Mouse (Mus musculus) liver, embryonic 15.5 days (tissue): ENCODE results near the gene Rem2. TPM values are rescaled to one million over a fixed set of nuclear protein-coding genes. Genes with fewer than 3 reads are reported as not detected.
A peak's percentile ranks its signal among the peaks of the same experiment; 100 is the strongest.

Source experiments
- ATAC-seq: fragments of 200-750 bp; cut with Nextera tagmentation; 2 replicates; pipeline ENCODE4 v1.8.0; 2017; ENCODE audit warnings: moderate number of reproducible peaks, mild to moderate bottlenecking, moderate library complexity; ENCODE audit not compliant: insufficient read depth
- H3K27ac ChIP-seq: fragments of 300-500 bp; sonication (generic); replicated peaks from 2 replicates; pipeline ENCODE4 v1.5.1; 2015; ENCODE audit warnings: mild to moderate bottlenecking, inconsistent platforms
- H3K27me3 ChIP-seq: fragments of 300-500 bp; sonication (generic); 2 replicates; pipeline ENCODE4 v1.6.1; 2015; ENCODE audit warnings: mild to moderate bottlenecking, inconsistent platforms
- H3K36me3 ChIP-seq: fragments of 300-500 bp; sonication (generic); replicated peaks from 2 replicates; pipeline ENCODE4 v1.6.1; 2015; ENCODE audit warnings: moderate library complexity, mild to moderate bottlenecking, inconsistent platforms
- H3K4me1 ChIP-seq: fragments of 300-500 bp; sonication (generic); replicated peaks from 2 replicates; pipeline ENCODE4 v1.6.1; 2015; ENCODE audit warnings: inconsistent platforms
- H3K4me2 ChIP-seq: fragments of 300-500 bp; sonication (generic); 2 replicates; pipeline ENCODE4 v1.6.1; 2015; ENCODE audit warnings: moderate library complexity, mild to moderate bottlenecking, inconsistent platforms
- H3K4me3 ChIP-seq: fragments of 300-500 bp; sonication (generic); replicated peaks from 2 replicates; pipeline ENCODE4 v1.5.1; 2015; ENCODE audit warnings: mild to moderate bottlenecking, inconsistent platforms
- H3K9ac ChIP-seq: fragments of 300-500 bp; sonication (generic); 2 replicates; pipeline ENCODE4 v1.6.1; 2015; ENCODE audit warnings: moderate library complexity, mild to moderate bottlenecking, inconsistent platforms
- H3K9me3 ChIP-seq: fragments of 300-500 bp; sonication (generic); replicated peaks from 2 replicates; pipeline ENCODE4 v1.6.1; 2016; ENCODE audit warnings: inconsistent platforms
- WGBS: fragments of 180-500 bp; shearing (Covaris S2); methylation state at CpG from one replicate; pipeline ENCODE4 v1.1.7; 2015; ENCODE audit warnings: mixed read lengths; ENCODE audit not compliant: insufficient replicate concordance; 5-methylcytosine and 5-hydroxymethylcytosine counted together
- polyA plus RNA-seq: library from polyadenylated mRNA; unstranded; fragments of >200 nt; fragmentation: Nextera tagmentation; extraction: Ambion mirVana; gene quantifications from 2 replicates; pipeline ENCODE4 v1.2.1, GENCODE M21; 2015

Gene Rem2
- polyA plus RNA-seq, 1 experiment from 2014 or later: 0.23 TPM

- ATAC-seq: peak; percentile 28; the same call in 1 of the 2 replicates
- WGBS: 2% methylated on average over 3 of the region's 3 CpGs
- H3K27ac ChIP-seq: no peak overlapping the region
Measured at GRCm38 (mm10) chr14:54494234-54494633, 18.3 kb downstream of the Rem2 start.

GRCm38 (mm10) chr14:54496706-54497105, 20.8 kb downstream of the Rem2 start:
- H3K4me3 ChIP-seq: no peak overlapping the region
- no peaks in the 10 kb centered on the region for H3K9me3 ChIP-seq
- WGBS: 75% methylated on average over 14 of the region's 14 CpGs
- no peaks in the 10 kb centered on the region for H3K27me3 ChIP-seq
- no peak overlapping the region for H3K27ac ChIP-seq
- H3K9ac ChIP-seq: no peak overlapping the region
- no peak for ATAC-seq
- no peaks in the 10 kb centered on the region for H3K36me3 ChIP-seq
- H3K4me2 ChIP-seq: no peak overlapping the region
- 0 out of 2 replicates have a peak, but pooled peaks cover 6% of the 10 kb centered on the region for H3K4me1 ChIP-seq

More at GRCm38 (mm10) chr14:54494234-54494633, 18.3 kb downstream of the Rem2 start:
- H3K36me3 ChIP-seq: no peaks in the 10 kb centered on the region
- H3K9me3 ChIP-seq: no peaks in the 10 kb centered on the region
- no peaks in the 10 kb centered on the region for H3K27me3 ChIP-seq
- no peak overlapping the region for H3K4me3 ChIP-seq
- H3K9ac ChIP-seq: no peak overlapping the region
- no peak overlapping the region for H3K4me2 ChIP-seq
- 0 out of 2 replicates have a peak, but pooled peaks cover 6% of the 10 kb centered on the region for H3K4me1 ChIP-seq

GRCm38 (mm10) chr14:54499330-54499729, 23.4 kb downstream of the Rem2 start:
- H3K4me3 ChIP-seq: no peak overlapping the region
- no peak overlapping the region for H3K27ac ChIP-seq
- no peaks in the 10 kb centered on the region for H3K9me3 ChIP-seq
- no peaks in the 10 kb centered on the region for H3K36me3 ChIP-seq
- ATAC-seq: no peak
- H3K4me2 ChIP-seq: no peak overlapping the region
- H3K4me1 ChIP-seq: no peaks in the 10 kb centered on the region
- no peak overlapping the region for H3K9ac ChIP-seq
- 55% methylated on average over 2 of the region's 2 CpGs for WGBS
- no peaks in the 10 kb centered on the region for H3K27me3 ChIP-seq

- no peak overlapping the region for H3K4me3 ChIP-seq
- H3K27me3 ChIP-seq: no peaks in the 10 kb centered on the region
- no peak overlapping the region for H3K4me2 ChIP-seq
- no peaks in the 10 kb centered on the region for H3K36me3 ChIP-seq
- no peaks in the 10 kb centered on the region for H3K4me1 ChIP-seq
- ATAC-seq: no peak
- no peak overlapping the region for H3K27ac ChIP-seq
- no peaks in the 10 kb centered on the region for H3K9me3 ChIP-seq
- H3K9ac ChIP-seq: no peak overlapping the region
- 30% methylated on average over 2 of the region's 2 CpGs for WGBS
Measured at GRCm38 (mm10) chr14:54501365-54501764, 25.5 kb downstream of the Rem2 start.

- WGBS: 29% methylated on average over 2 of the region's 2 CpGs
- Histone ChIP-seq H3K27me3 (no peaks in the 10 kb centered on the region), H3K27ac (no peak overlapping the region), H3K9me3 (no peaks in the 10 kb centered on the region), H3K4me1 (no peaks in the 10 kb centered on the region), H3K4me3 (no peak overlapping the region), H3K4me2 (no peak overlapping the region), H3K9ac (no peak overlapping the region), H3K36me3 (peaks cover 15% of the 10 kb centered on the region)
- ATAC-seq: no peak
Measured at GRCm38 (mm10) chr14:54503092-54503491, 27.2 kb downstream of the Rem2 start.

GRCm38 (mm10) chr14:54509774-54510173, 33.9 kb downstream of the Rem2 start:
- ATAC-seq: no peak
- Histone ChIP-seq H3K27ac (no peak overlapping the region), H3K36me3 (peaks cover 79% of the 10 kb centered on the region), H3K27me3 (no peaks in the 10 kb centered on the region), H3K9me3 (no peaks in the 10 kb centered on the region), H3K4me1 (no peaks in the 10 kb centered on the region), H3K4me3 (no peak overlapping the region), H3K4me2 (no peak overlapping the region), H3K9ac (no peak overlapping the region)
- WGBS: 85% methylated on average over 9 of the region's 9 CpGs

GRCm38 (mm10) chr14:54516710-54517310, 40.9 kb downstream of the Rem2 start:
- Histone ChIP-seq H3K36me3 (peaks cover 33% of the 10 kb centered on the region), H3K4me1 (peaks cover 27% of the 10 kb centered on the region), H3K4me3 (peak overlapping the region; percentile 79), H3K27ac (peak overlapping the region; percentile 64), H3K9ac (peak overlapping the region; percentile 74), H3K4me2 (peak overlapping the region; percentile 85), H3K27me3 (peaks cover 7% of the 10 kb centered on the region; the same call in 1 of the 2 replicates), H3K9me3 (no peaks in the 10 kb centered on the region)
- ATAC-seq: no peak; the same call in 1 of the 2 replicates
- 2% methylated on average over 17 of the region's 17 CpGs for WGBS

- Histone ChIP-seq H3K9me3 (no peaks in the 10 kb centered on the region), H3K4me2 (no peak overlapping the region), H3K27ac (no peak overlapping the region), H3K4me1 (peaks cover 13% of the 10 kb centered on the region), H3K4me3 (no peak overlapping the region), H3K27me3 (peaks cover 30% of the 10 kb centered on the region), H3K36me3 (no peaks in the 10 kb centered on the region), H3K9ac (no peak overlapping the region)
- 33% methylated on average over 6 of the region's 6 CpGs for WGBS
- no peak for ATAC-seq
Measured at GRCm38 (mm10) chr14:54523600-54523999, 47.7 kb downstream of the Rem2 start.

- Histone ChIP-seq H3K27ac (no peak overlapping the region), H3K9me3 (no peaks in the 10 kb centered on the region), H3K4me1 (peaks cover 15% of the 10 kb centered on the region), H3K27me3 (peaks cover 30% of the 10 kb centered on the region), H3K9ac (no peak overlapping the region), H3K4me2 (peak overlapping the region; percentile 46), H3K36me3 (no peaks in the 10 kb centered on the region), H3K4me3 (peak overlapping the region; percentile 18)
- WGBS: 3% methylated on average over 18 of the region's 18 CpGs
- no peak for ATAC-seq
Measured at GRCm38 (mm10) chr14:54527227-54528006, 51.5 kb downstream of the Rem2 start.

- H3K9ac ChIP-seq: no peak overlapping the region
- H3K4me3 ChIP-seq: no peak overlapping the region
- H3K4me2 ChIP-seq: no peak overlapping the region
- 19% methylated on average over 5 of the region's 5 CpGs for WGBS
- H3K27ac ChIP-seq: no peak overlapping the region
- H3K27me3 ChIP-seq: peaks cover 30% of the 10 kb centered on the region
- H3K9me3 ChIP-seq: no peaks in the 10 kb centered on the region
- peaks cover 15% of the 10 kb centered on the region for H3K4me1 ChIP-seq
- no peaks in the 10 kb centered on the region for H3K36me3 ChIP-seq
- no peak for ATAC-seq
Measured at GRCm38 (mm10) chr14:54528007-54528393, 52.1 kb downstream of the Rem2 start.

- ATAC-seq: no peak
- Histone ChIP-seq H3K4me3 (no peak overlapping the region), H3K27ac (no peak overlapping the region), H3K9ac (no peak overlapping the region), H3K9me3 (no peaks in the 10 kb centered on the region), H3K36me3 (no peaks in the 10 kb centered on the region), H3K27me3 (peaks cover 30% of the 10 kb centered on the region), H3K4me2 (no peak overlapping the region), H3K4me1 (peaks cover 15% of the 10 kb centered on the region)
- WGBS: 13% methylated on average over 17 of the region's 17 CpGs
Measured at GRCm38 (mm10) chr14:54528446-54529111, 52.7 kb downstream of the Rem2 start.
